Mouse (Mus musculus): Measurements from ENCODE around the gene Ltbr. TPM values are rescaled to one million over a fixed set of nuclear protein-coding genes. Genes with fewer than 3 reads are reported as not detected.

The Ltbr gene
- polyA plus RNA-seq, 1 experiment from 2014 or later = 67.4 TPM

DNA sequence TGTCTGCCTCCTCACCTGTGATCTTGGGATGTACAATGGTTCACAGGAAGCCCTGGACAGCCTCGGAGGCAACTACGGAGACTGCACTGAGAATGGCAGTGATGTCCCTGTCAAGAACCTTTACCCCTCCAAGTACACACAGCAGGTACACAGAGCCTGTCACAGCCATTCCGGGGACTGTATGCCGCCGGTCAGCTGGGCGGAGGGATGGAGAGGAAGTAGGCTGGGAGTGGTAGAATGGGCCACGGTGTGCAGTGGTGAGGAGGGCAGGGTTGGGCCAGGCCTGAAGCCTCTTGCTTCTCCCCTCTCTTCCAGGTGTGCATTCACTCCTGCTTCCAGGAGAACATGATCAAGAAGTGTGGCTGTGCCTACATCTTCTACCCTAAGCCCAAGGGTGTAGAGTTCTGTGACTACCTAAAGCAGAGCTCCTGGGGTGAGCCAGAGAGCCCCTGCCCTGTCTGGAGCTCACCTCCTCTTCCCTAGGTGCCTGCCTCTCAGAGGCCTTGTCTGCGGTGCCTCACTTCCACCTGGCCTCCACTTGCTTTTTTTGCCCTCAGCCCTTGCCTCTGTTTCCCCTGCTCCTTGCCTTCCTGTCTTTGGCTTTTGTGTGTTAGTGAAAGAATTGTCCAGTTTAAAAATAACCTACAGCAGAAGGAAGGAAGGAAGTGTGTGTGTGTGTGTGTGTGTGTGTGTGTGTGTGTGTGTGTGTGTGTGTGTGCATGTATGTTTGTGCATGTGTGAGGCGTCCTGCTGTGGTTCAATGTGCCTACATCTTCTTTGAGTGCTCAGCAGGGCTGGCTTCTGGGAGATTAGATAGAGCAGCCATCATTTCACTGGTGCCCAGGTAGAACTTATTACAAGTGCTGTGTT, 25.3 kb upstream of the Ltbr start:
- no peak for DNase-seq (ENCODE audit: low spot score)
- Histone ChIP-seq H3K27ac (ENCODE audit: low read depth) (no peak overlapping the region), H3K9ac (ENCODE audit: low read length) (no peak overlapping the region), H3K4me1 (replicated peaks; ENCODE audit: control insufficient read depth, insufficient read depth, low read length) (0 out of 2 replicates have a peak, but pooled peaks cover 2% of the 10 kb centered on the region), H3K4me2 (ENCODE audit: low read length) (no peak overlapping the region), H3K9me3 (ENCODE audit: control insufficient read depth, low read length) (no peaks in the 10 kb centered on the region), H3K4me3 (ENCODE audit: low read depth, low read length) (no peak overlapping the region), H3K27me3 (replicated peaks; ENCODE audit: control insufficient read depth, insufficient read depth, low read length) (no peaks in the 10 kb centered on the region), H3K36me3 (ENCODE audit: control insufficient read depth, insufficient read depth, low read length) (no peaks in the 10 kb centered on the region)
- no peak for ATAC-seq (replicated peaks; ENCODE audit: low FRiP score, low TSS enrichment, low read depth)
- WGBS = 68% methylated on average over 9 of the region's 9 CpGs

DNA sequence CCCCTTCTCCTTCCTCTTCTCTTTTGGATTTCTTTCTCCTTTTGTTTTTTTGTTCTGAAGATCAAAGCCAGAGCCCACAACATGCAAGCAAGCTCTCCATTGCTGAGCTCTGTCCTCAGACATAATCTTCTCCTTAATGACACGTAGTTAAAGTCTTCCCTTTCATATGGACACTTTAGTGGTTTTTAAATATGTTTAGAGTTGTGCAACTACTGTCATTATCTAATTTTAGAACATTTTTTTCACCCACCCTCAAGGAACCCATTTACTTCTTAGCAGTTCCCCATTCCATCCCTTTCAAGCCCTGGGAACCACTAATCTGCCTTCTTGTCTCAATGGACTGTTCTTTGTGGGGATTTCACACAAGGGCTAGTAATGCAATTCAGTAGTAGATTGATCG, 20.7 kb upstream of the Ltbr start:
- DNase-seq (ENCODE audit: low spot score) (no peak), ATAC-seq (replicated peaks; ENCODE audit: low FRiP score, low TSS enrichment, low read depth) (no peak)
- Histone ChIP-seq H3K4me2 (ENCODE audit: low read length) (no peak overlapping the region), H3K9me3 (ENCODE audit: control insufficient read depth, low read length) (no peaks in the 10 kb centered on the region), H3K4me1 (replicated peaks; ENCODE audit: control insufficient read depth, insufficient read depth, low read length) (peaks cover 5% of the 10 kb centered on the region; the same call in 1 of the 2 replicates), H3K27ac (ENCODE audit: low read depth) (no peak overlapping the region), H3K27me3 (replicated peaks; ENCODE audit: control insufficient read depth, insufficient read depth, low read length) (no peaks in the 10 kb centered on the region), H3K9ac (ENCODE audit: low read length) (no peak overlapping the region), H3K36me3 (ENCODE audit: control insufficient read depth, insufficient read depth, low read length) (no peaks in the 10 kb centered on the region), H3K4me3 (ENCODE audit: low read depth, low read length) (no peak overlapping the region)
- WGBS = 87% methylated on average over 2 of the region's 2 CpGs

DNA sequence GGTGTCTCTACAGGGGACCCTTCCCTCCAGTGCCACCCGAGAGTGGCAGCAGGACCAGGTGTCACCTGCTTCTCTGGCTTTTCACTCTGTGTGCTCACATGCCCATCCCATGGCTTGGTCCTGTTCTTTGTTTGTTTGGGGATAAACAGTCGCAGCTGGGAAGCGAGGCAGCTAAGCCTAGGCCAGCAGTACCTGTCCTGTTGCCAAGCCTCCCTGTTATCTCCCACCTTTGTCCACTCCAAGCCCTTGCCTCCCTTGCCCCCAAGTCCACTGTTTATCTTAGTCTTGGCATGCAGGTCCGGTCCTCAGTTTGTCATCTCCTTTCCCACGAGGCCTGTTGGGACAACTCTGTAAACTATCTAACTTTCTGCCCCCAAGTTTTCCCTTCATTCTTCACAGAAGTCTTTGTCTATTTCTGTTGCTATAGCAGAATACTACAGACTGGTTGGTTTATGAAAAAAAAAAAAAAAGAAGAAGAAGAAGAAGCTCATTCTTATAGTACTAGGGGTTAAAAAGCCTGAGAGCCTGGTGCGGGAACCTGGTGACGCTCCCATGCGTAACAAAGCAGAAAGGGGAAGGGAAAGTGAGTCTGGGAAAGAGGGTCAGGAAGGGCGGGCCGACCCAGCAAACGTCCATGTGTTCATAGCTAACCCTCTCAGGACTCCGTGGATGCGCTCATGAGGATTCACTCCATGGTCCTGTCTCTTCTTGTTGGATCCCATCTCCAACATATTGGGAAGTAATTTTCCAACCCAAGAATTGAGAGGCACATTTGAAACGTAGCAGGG, 19.6 kb upstream of the Ltbr start:
- H3K4me3 ChIP-seq (ENCODE audit: low read depth, low read length) = no peak overlapping the region
- no peak overlapping the region for H3K4me2 ChIP-seq (ENCODE audit: low read length)
- no peaks in the 10 kb centered on the region for H3K36me3 ChIP-seq (ENCODE audit: control insufficient read depth, insufficient read depth, low read length)
- ATAC-seq (replicated peaks; ENCODE audit: low FRiP score, low TSS enrichment, low read depth) = no peak
- H3K9me3 ChIP-seq (ENCODE audit: control insufficient read depth, low read length) = no peaks in the 10 kb centered on the region
- H3K9ac ChIP-seq (ENCODE audit: low read length) = no peak overlapping the region
- no peak overlapping the region for H3K27ac ChIP-seq (ENCODE audit: low read depth)
- WGBS = 72% methylated on average over 14 of the region's 14 CpGs
- DNase-seq (ENCODE audit: low spot score) = no peak
- peaks cover 5% of the 10 kb centered on the region; the same call in 1 of the 2 replicates for H3K4me1 ChIP-seq (replicated peaks; ENCODE audit: control insufficient read depth, insufficient read depth, low read length)
- no peaks in the 10 kb centered on the region for H3K27me3 ChIP-seq (replicated peaks; ENCODE audit: control insufficient read depth, insufficient read depth, low read length)

- no peaks in the 10 kb centered on the region for H3K27me3 ChIP-seq (replicated peaks; ENCODE audit: control insufficient read depth, insufficient read depth, low read length)
- H3K4me2 ChIP-seq (ENCODE audit: low read length) = peak overlapping the region; percentile 71
- H3K36me3 ChIP-seq (ENCODE audit: control insufficient read depth, insufficient read depth, low read length) = no peaks in the 10 kb centered on the region
- H3K9me3 ChIP-seq (ENCODE audit: control insufficient read depth, low read length) = no peaks in the 10 kb centered on the region
- H3K9ac ChIP-seq (ENCODE audit: low read length) = peak overlapping the region; percentile 64
- peak overlapping the region; percentile 33; the same call in 1 of the 2 replicates for H3K27ac ChIP-seq (ENCODE audit: low read depth)
- DNase-seq (ENCODE audit: low spot score) (peak; percentile 92), ATAC-seq (replicated peaks; ENCODE audit: low FRiP score, low TSS enrichment, low read depth) (peak; percentile 91)
- peak overlapping the region; percentile 52 for H3K4me3 ChIP-seq (ENCODE audit: low read depth, low read length)
- peaks cover 5% of the 10 kb centered on the region; the same call in 1 of the 2 replicates for H3K4me1 ChIP-seq (replicated peaks; ENCODE audit: control insufficient read depth, insufficient read depth, low read length)
- 1% methylated on average over 39 of the region's 39 CpGs for WGBS
Measured at GRCm38 (mm10) chr6:125330626-125331326, 17.1 kb upstream of the Ltbr start.

- Histone ChIP-seq H3K9ac (ENCODE audit: low read length) (no peak overlapping the region), H3K4me3 (ENCODE audit: low read depth, low read length) (no peak overlapping the region), H3K27me3 (replicated peaks; ENCODE audit: control insufficient read depth, insufficient read depth, low read length) (no peaks in the 10 kb centered on the region), H3K4me1 (replicated peaks; ENCODE audit: control insufficient read depth, insufficient read depth, low read length) (peaks cover 5% of the 10 kb centered on the region; the same call in 1 of the 2 replicates), H3K27ac (ENCODE audit: low read depth) (no peak overlapping the region), H3K9me3 (ENCODE audit: control insufficient read depth, low read length) (no peaks in the 10 kb centered on the region), H3K4me2 (ENCODE audit: low read length) (no peak overlapping the region), H3K36me3 (ENCODE audit: control insufficient read depth, insufficient read depth, low read length) (no peaks in the 10 kb centered on the region)
- DNase-seq (ENCODE audit: low spot score) (no peak), ATAC-seq (replicated peaks; ENCODE audit: low FRiP score, low TSS enrichment, low read depth) (no peak)
- WGBS = 88% methylated on average over 5 of the region's 5 CpGs
Measured at GRCm38 (mm10) chr6:125328243-125328642, 14.6 kb upstream of the Ltbr start.

DNA sequence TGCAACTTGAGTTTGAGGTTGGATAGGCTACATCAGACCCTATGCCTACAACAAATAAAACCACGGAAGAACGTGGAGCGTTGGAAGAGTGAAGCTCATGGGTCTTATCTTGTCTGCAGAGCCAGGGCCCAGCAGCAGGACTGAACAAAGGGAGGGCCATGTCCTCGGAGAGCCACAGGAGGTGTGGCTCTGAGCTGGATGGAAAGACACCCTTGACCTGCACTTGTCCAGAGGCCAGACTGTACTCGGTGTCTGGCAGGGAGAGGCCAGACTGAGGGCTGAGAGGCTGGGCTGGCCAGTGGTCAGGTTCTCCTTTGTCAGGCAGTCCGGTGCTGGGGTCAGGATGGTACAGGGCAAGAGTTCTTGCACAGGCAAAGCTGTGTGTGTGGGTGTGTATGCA, 11.7 kb upstream of the Ltbr start:
- Histone ChIP-seq H3K27ac (ENCODE audit: low read depth) (no peak overlapping the region), H3K4me3 (ENCODE audit: low read depth, low read length) (no peak overlapping the region), H3K4me2 (ENCODE audit: low read length) (no peak overlapping the region), H3K4me1 (replicated peaks; ENCODE audit: control insufficient read depth, insufficient read depth, low read length) (peaks cover 2% of the 10 kb centered on the region; the same call in 1 of the 2 replicates), H3K9me3 (ENCODE audit: control insufficient read depth, low read length) (no peaks in the 10 kb centered on the region), H3K36me3 (ENCODE audit: control insufficient read depth, insufficient read depth, low read length) (no peaks in the 10 kb centered on the region), H3K9ac (ENCODE audit: low read length) (no peak overlapping the region), H3K27me3 (replicated peaks; ENCODE audit: control insufficient read depth, insufficient read depth, low read length) (peaks cover 23% of the 10 kb centered on the region)
- WGBS = 59% methylated on average over 6 of the region's 6 CpGs
- DNase-seq (ENCODE audit: low spot score) (no peak), ATAC-seq (replicated peaks; ENCODE audit: low FRiP score, low TSS enrichment, low read depth) (no peak)

DNA sequence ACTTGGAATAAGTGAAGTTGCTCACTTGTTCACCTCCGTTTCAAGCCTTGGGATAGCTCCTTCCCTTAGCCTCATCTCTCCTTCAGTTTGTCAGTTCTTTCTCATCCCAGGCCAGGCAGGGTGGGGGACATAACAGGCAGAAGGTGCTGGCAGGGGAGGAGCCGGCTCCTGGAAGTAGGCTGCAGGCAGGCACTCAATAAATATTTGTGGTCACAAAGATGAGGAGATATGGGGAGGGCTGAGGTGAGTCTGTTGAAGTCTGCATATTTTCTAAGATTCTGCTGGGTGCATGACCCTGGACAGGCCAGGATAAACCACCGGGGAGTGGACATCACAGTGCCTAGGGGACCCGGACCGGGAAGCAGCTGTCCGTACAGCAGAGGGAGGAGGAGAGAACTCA, 9.9 kb upstream of the Ltbr start:
- no peak for DNase-seq (ENCODE audit: low spot score)
- H3K9ac ChIP-seq (ENCODE audit: low read length) = no peak overlapping the region
- no peaks in the 10 kb centered on the region for H3K4me1 ChIP-seq (replicated peaks; ENCODE audit: control insufficient read depth, insufficient read depth, low read length)
- H3K27ac ChIP-seq (ENCODE audit: low read depth) = no peak overlapping the region
- H3K27me3 ChIP-seq (replicated peaks; ENCODE audit: control insufficient read depth, insufficient read depth, low read length) = peaks cover 27% of the 10 kb centered on the region
- H3K36me3 ChIP-seq (ENCODE audit: control insufficient read depth, insufficient read depth, low read length) = no peaks in the 10 kb centered on the region
- no peak for ATAC-seq (replicated peaks; ENCODE audit: low FRiP score, low TSS enrichment, low read depth)
- 39% methylated on average over 6 of the region's 6 CpGs for WGBS
- no peak overlapping the region for H3K4me2 ChIP-seq (ENCODE audit: low read length)
- no peaks in the 10 kb centered on the region for H3K9me3 ChIP-seq (ENCODE audit: control insufficient read depth, low read length)
- H3K4me3 ChIP-seq (ENCODE audit: low read depth, low read length) = no peak overlapping the region

GRCm38 (mm10) chr6:125322794-125323193, 9.1 kb upstream of the Ltbr start:
- DNase-seq (ENCODE audit: low spot score) = no peak
- H3K27ac ChIP-seq (ENCODE audit: low read depth) = no peak overlapping the region
- no peaks in the 10 kb centered on the region for H3K36me3 ChIP-seq (ENCODE audit: control insufficient read depth, insufficient read depth, low read length)
- H3K9ac ChIP-seq (ENCODE audit: low read length) = no peak overlapping the region
- peaks cover 27% of the 10 kb centered on the region for H3K27me3 ChIP-seq (replicated peaks; ENCODE audit: control insufficient read depth, insufficient read depth, low read length)
- no peak overlapping the region for H3K4me3 ChIP-seq (ENCODE audit: low read depth, low read length)
- WGBS = 52% methylated on average over 13 of the region's 13 CpGs
- no peaks in the 10 kb centered on the region for H3K4me1 ChIP-seq (replicated peaks; ENCODE audit: control insufficient read depth, insufficient read depth, low read length)
- H3K4me2 ChIP-seq (ENCODE audit: low read length) = no peak overlapping the region
- ATAC-seq (replicated peaks; ENCODE audit: low FRiP score, low TSS enrichment, low read depth) = 0 out of 2 replicates have a peak, but pooled peaks have one; percentile 24
- H3K9me3 ChIP-seq (ENCODE audit: control insufficient read depth, low read length) = no peaks in the 10 kb centered on the region
